Mouse (Mus musculus) stomach, embryonic 14.5 days (tissue): Measurements from ENCODE around the gene Gltpd2. TPM values are rescaled to one million over a fixed set of nuclear protein-coding genes. Genes with fewer than 3 reads are reported as not detected.

Experiments
- ATAC-seq: fragments of 200-750 bp; cut with Nextera tagmentation; 2 replicates; pipeline ENCODE4 v1.8.0; 2017; ENCODE audit warnings: low read depth, moderate TSS enrichment; ENCODE audit not compliant: insufficient number of reproducible peaks, insufficient read depth, low FRiP score
- H3K27ac ChIP-seq: fragments of 300-500 bp; sonication (generic); 2 replicates; pipeline ENCODE4 v1.5.1; 2014; ENCODE audit warnings: mild to moderate bottlenecking, low read length, moderate library complexity, mixed read lengths
- H3K27me3 ChIP-seq: fragments of 300-500 bp; sonication (generic); 2 replicates; pipeline ENCODE4 v1.6.1; 2014; ENCODE audit warnings: low read length, control low read depth, mixed read lengths; ENCODE audit not compliant: control insufficient read depth, insufficient read depth
- H3K36me3 ChIP-seq: fragments of 300-500 bp; sonication (generic); 2 replicates; pipeline ENCODE4 v1.6.1; 2014; ENCODE audit warnings: mild to moderate bottlenecking, control low read depth, low read length, moderate library complexity, mixed read lengths; ENCODE audit not compliant: control insufficient read depth, insufficient read depth
- H3K4me1 ChIP-seq: fragments of 300-500 bp; sonication (generic); 2 replicates; pipeline ENCODE4 v1.6.1; 2014; ENCODE audit warnings: low read length, control low read depth, mixed read lengths; ENCODE audit not compliant: control insufficient read depth, insufficient read depth
- H3K4me2 ChIP-seq: fragments of 300-500 bp; sonication (generic); replicated peaks from 2 replicates; pipeline ENCODE4 v1.6.1; 2014; ENCODE audit warnings: low read depth, low read length, control low read depth
- H3K4me3 ChIP-seq: fragments of 300-500 bp; sonication (generic); 2 replicates; pipeline ENCODE4 v1.5.1; 2014; ENCODE audit warnings: low read depth, low read length, control low read depth
- H3K9ac ChIP-seq: fragments of 300-500 bp; sonication (generic); replicated peaks from 2 replicates; pipeline ENCODE4 v1.6.1; 2014; ENCODE audit warnings: low read depth, mild to moderate bottlenecking, control low read depth, low read length, moderate library complexity, mixed read lengths
- H3K9me3 ChIP-seq: fragments of 300-500 bp; sonication (generic); 2 replicates; pipeline ENCODE4 v1.6.1; 2016; ENCODE audit warnings: low read depth, low read length, control low read depth; ENCODE audit not compliant: control insufficient read depth
- WGBS: fragments of 180-500 bp; shearing (Covaris S2); extraction: QIAGEN DNeasy Blood & Tissue Kit; methylation state at CpG from one replicate; pipeline ENCODE4 v1.1.7; 2014; 5-methylcytosine and 5-hydroxymethylcytosine counted together
- polyA plus RNA-seq: library from polyadenylated mRNA; unstranded; fragments of >200 nt; fragmentation: Nextera tagmentation; extraction: Ambion mirVana; gene quantifications from 2 replicates; pipeline ENCODE4 v1.2.1, GENCODE M21; 2014

Gene Gltpd2
- polyA plus RNA-seq, 1 experiment from 2014 or later = 0.81 TPM

- no peak for ATAC-seq
Measured at GRCm38 (mm10) chr11:70499566-70500475, 19.2 kb upstream of the Gltpd2 start.

GRCm38 (mm10) chr11:70500476-70500812 lies 18.6 kb upstream of the Gltpd2 start:
- Histone ChIP-seq H3K4me2 (no peak overlapping the region), H3K36me3 (no peaks in the 10 kb centered on the region), H3K9ac (no peak overlapping the region), H3K4me1 (no peaks in the 10 kb centered on the region), H3K27me3 (no peaks in the 10 kb centered on the region), H3K27ac (no peak overlapping the region), H3K4me3 (no peak overlapping the region), H3K9me3 (no peaks in the 10 kb centered on the region)
- ATAC-seq = no peak
- WGBS = 69% methylated on average over 1 of the region's 1 CpGs

More at GRCm38 (mm10) chr11:70499566-70500475, 19.2 kb upstream of the Gltpd2 start:
- H3K9me3 ChIP-seq = no peaks in the 10 kb centered on the region
- no peaks in the 10 kb centered on the region for H3K27me3 ChIP-seq
- no peaks in the 10 kb centered on the region for H3K36me3 ChIP-seq
- H3K4me1 ChIP-seq = no peaks in the 10 kb centered on the region
- H3K27ac ChIP-seq = no peak overlapping the region
- H3K9ac ChIP-seq = no peak overlapping the region
- no peak overlapping the region for H3K4me3 ChIP-seq
- no peak overlapping the region for H3K4me2 ChIP-seq
- 67% methylated on average over 14 of the region's 14 CpGs for WGBS

GRCm38 (mm10) chr11:70502018-70502417 lies 17.0 kb upstream of the Gltpd2 start:
- Histone ChIP-seq H3K9ac (no peak overlapping the region), H3K9me3 (no peaks in the 10 kb centered on the region), H3K4me3 (no peak overlapping the region), H3K4me1 (no peaks in the 10 kb centered on the region), H3K27me3 (no peaks in the 10 kb centered on the region), H3K4me2 (no peak overlapping the region), H3K27ac (no peak overlapping the region), H3K36me3 (no peaks in the 10 kb centered on the region)
- WGBS = 50% methylated on average over 3 of the region's 3 CpGs
- no peak for ATAC-seq

GRCm38 (mm10) chr11:70504970-70505369 lies 14.0 kb upstream of the Gltpd2 start, which contains the start of gene Tm4sf5:
Gene Tm4sf5 (plus strand): TSS chr11:70505244.
- ATAC-seq = peak; percentile 85
- Histone ChIP-seq H3K27me3 (no peaks in the 10 kb centered on the region), H3K4me3 (peak within 1 kb of the TSS; percentile 0; the same call in 1 of the 2 replicates), H3K4me2 (0 out of 2 replicates have a peak within 1 kb of the TSS, but pooled peaks have one; percentile 15), H3K9me3 (no peaks in the 10 kb centered on the region), H3K4me1 (peaks cover 3% of the 10 kb centered on the region; the same call in 1 of the 2 replicates), H3K27ac (peak within 1 kb of the TSS; percentile 7; the same call in 1 of the 2 replicates), H3K36me3 (no peaks in the 10 kb centered on the region), H3K9ac (no peak within 1 kb of the TSS; the same call in 1 of the 2 replicates)
- WGBS = 48% methylated on average over 9 of the region's 9 CpGs

GRCm38 (mm10) chr11:70506385-70506784 lies 12.6 kb upstream of the Gltpd2 start:
- H3K4me3 ChIP-seq = no peak overlapping the region
- no peaks in the 10 kb centered on the region for H3K9me3 ChIP-seq
- peaks cover 3% of the 10 kb centered on the region; the same call in 1 of the 2 replicates for H3K4me1 ChIP-seq
- H3K27ac ChIP-seq = no peak overlapping the region
- no peak overlapping the region for H3K4me2 ChIP-seq
- ATAC-seq = no peak
- 24% methylated on average over 4 of the region's 4 CpGs for WGBS
- no peaks in the 10 kb centered on the region for H3K27me3 ChIP-seq
- H3K36me3 ChIP-seq = no peaks in the 10 kb centered on the region
- no peak overlapping the region for H3K9ac ChIP-seq

- H3K9ac ChIP-seq = no peak overlapping the region
- no peak for ATAC-seq
- no peak overlapping the region for H3K4me2 ChIP-seq
- no peaks in the 10 kb centered on the region for H3K36me3 ChIP-seq
- H3K27me3 ChIP-seq = no peaks in the 10 kb centered on the region
- WGBS = 73% methylated on average over 7 of the region's 7 CpGs
- H3K9me3 ChIP-seq = no peaks in the 10 kb centered on the region
- H3K4me3 ChIP-seq = no peak overlapping the region
- no peak overlapping the region for H3K27ac ChIP-seq
- peaks cover 3% of the 10 kb centered on the region; the same call in 1 of the 2 replicates for H3K4me1 ChIP-seq
Measured at GRCm38 (mm10) chr11:70506962-70507515, 12.0 kb upstream of the Gltpd2 start.

GRCm38 (mm10) chr11:70509753-70510564 lies 9.0 kb upstream of the Gltpd2 start:
- peaks cover 3% of the 10 kb centered on the region; the same call in 1 of the 2 replicates for H3K4me1 ChIP-seq
- no peak overlapping the region for H3K9ac ChIP-seq
- no peaks in the 10 kb centered on the region for H3K27me3 ChIP-seq

GRCm38 (mm10) chr11:70511242-70511641 lies 7.8 kb upstream of the Gltpd2 start:
- H3K36me3 ChIP-seq = no peaks in the 10 kb centered on the region
- H3K27me3 ChIP-seq = no peaks in the 10 kb centered on the region
- no peak overlapping the region for H3K9ac ChIP-seq
- no peaks in the 10 kb centered on the region for H3K9me3 ChIP-seq
- no peak for ATAC-seq
- H3K4me2 ChIP-seq = no peak overlapping the region
- no peak overlapping the region for H3K27ac ChIP-seq
- 60% methylated on average over 2 of the region's 2 CpGs for WGBS
- peaks cover 3% of the 10 kb centered on the region; the same call in 1 of the 2 replicates for H3K4me1 ChIP-seq
- H3K4me3 ChIP-seq = no peak overlapping the region

More at GRCm38 (mm10) chr11:70509753-70510564, 9.0 kb upstream of the Gltpd2 start:
- Histone ChIP-seq H3K9me3 (no peaks in the 10 kb centered on the region), H3K27ac (no peak overlapping the region), H3K36me3 (no peaks in the 10 kb centered on the region), H3K4me2 (no peak overlapping the region), H3K4me3 (no peak overlapping the region)
- ATAC-seq = 0 out of 2 replicates have a peak, but pooled peaks have one; percentile 34
- 10% methylated on average over 19 of the region's 19 CpGs for WGBS
